Mouse (Mus musculus) CH12.LX (cell line): ENCODE results near the gene Taf5.

Source experiments
- CTCF ChIP-seq, 2 experiments: IDR thresholded peaks in 1 of 2; conservative IDR thresholded peaks in 1 of 2; 2 replicates each; pipeline ENCODE4 v1.5.1; 2011 to 2012; ENCODE audit warnings: low read depth in 2 of 2, low read length in 2 of 2, improper control_type of control experiment in 1 of 2, inconsistent platforms in 1 of 2, mild to moderate bottlenecking in 1 of 2, moderate library complexity in 1 of 2
- JUND ChIP-seq: conservative IDR thresholded peaks from 2 replicates; pipeline ENCODE4 v1.6.1; 2011; ENCODE audit warnings: low read depth, low read length, improper control_type of control experiment
- ZMIZ1 ChIP-seq: IDR thresholded peaks from 2 replicates; pipeline ENCODE4 v1.6.1; 2012; ENCODE audit warnings: low read depth, mild to moderate bottlenecking, inconsistent platforms, low read length, improper control_type of control experiment

GRCm38 (mm10) chr19:47047236-47047833 is 20.2 kb upstream of the Taf5 start:
- TF ChIP-seq ZMIZ1 = no peak
- TF ChIP-seq JUND = no peak
- TF ChIP-seq CTCF (conservative IDR thresholded peaks at IDR 0.05 in 1 of 2, IDR thresholded peaks at IDR 0.05 in 1 of 2; ENCODE audit: low read depth in 2 of 2, low read length in 2 of 2) = no peak
